Mouse (Mus musculus) lung, embryonic 14.5 days (tissue): ENCODE data around the gene Chrd. TPM values are rescaled to one million over a fixed set of nuclear protein-coding genes. Genes with fewer than 3 reads are reported as not detected.

Experiments
- ATAC-seq: fragments of 200-750 bp; cut with Nextera tagmentation; 2 replicates; pipeline ENCODE4 v1.8.0; 2017; ENCODE audit warnings: mild to moderate bottlenecking, moderate TSS enrichment, moderate library complexity; ENCODE audit not compliant: insufficient read depth
- DNase-seq: peaks from one replicate; pipeline ENCODE4 v3.0.0-alpha.2; 2015
- H3K27ac ChIP-seq: fragments of 300-500 bp; sonication (generic); 2 replicates; pipeline ENCODE4 v1.5.1; 2014; ENCODE audit warnings: low read depth, mild to moderate bottlenecking, moderate library complexity
- H3K27me3 ChIP-seq: fragments of 300-500 bp; sonication (generic); 2 replicates; pipeline ENCODE4 v1.6.1; 2014; ENCODE audit warnings: low read length, control low read depth; ENCODE audit not compliant: insufficient read depth
- H3K36me3 ChIP-seq: fragments of 300-500 bp; sonication (generic); 2 replicates; pipeline ENCODE4 v1.6.1; 2014; ENCODE audit warnings: control low read depth; ENCODE audit not compliant: insufficient read depth
- H3K4me1 ChIP-seq: fragments of 300-500 bp; sonication (generic); 2 replicates; pipeline ENCODE4 v1.6.1; 2014; ENCODE audit warnings: antibody characterized with exemption, control low read depth; ENCODE audit not compliant: insufficient read depth
- H3K4me2 ChIP-seq: fragments of 300-500 bp; sonication (generic); 2 replicates; pipeline ENCODE4 v1.6.1; 2014; ENCODE audit warnings: mild to moderate bottlenecking
- H3K4me3 ChIP-seq: fragments of 300-500 bp; sonication (generic); 2 replicates; pipeline ENCODE4 v1.5.1; 2014; ENCODE audit warnings: low read depth, low read length
- H3K9ac ChIP-seq: fragments of 300-500 bp; sonication (generic); 2 replicates; pipeline ENCODE4 v1.6.1; 2014
- H3K9me3 ChIP-seq: fragments of 300-500 bp; sonication (generic); 2 replicates; pipeline ENCODE4 v1.6.1; 2016; ENCODE audit warnings: low read depth, low read length, control low read depth
- CTCF ChIP-seq: IDR thresholded peaks from 2 replicates; pipeline ENCODE4 v1.5.1; 2016; ENCODE audit warnings: antibody characterized with exemption, low read depth
- WGBS: fragments of 180-500 bp; shearing (Covaris S2); extraction: QIAGEN DNeasy Blood & Tissue Kit; methylation state at CpG from one replicate; pipeline ENCODE4 v1.1.7; 2014; 5-methylcytosine and 5-hydroxymethylcytosine counted together
- polyA plus RNA-seq: library from polyadenylated mRNA; unstranded; fragments of >200 nt; fragmentation: Nextera tagmentation; extraction: Ambion mirVana; gene quantifications from 2 replicates; pipeline ENCODE4 v1.2.1, GENCODE M21; 2014

The Chrd gene
- polyA plus RNA-seq = 3.4 and 4.8 TPM in 2 replicates

DNA sequence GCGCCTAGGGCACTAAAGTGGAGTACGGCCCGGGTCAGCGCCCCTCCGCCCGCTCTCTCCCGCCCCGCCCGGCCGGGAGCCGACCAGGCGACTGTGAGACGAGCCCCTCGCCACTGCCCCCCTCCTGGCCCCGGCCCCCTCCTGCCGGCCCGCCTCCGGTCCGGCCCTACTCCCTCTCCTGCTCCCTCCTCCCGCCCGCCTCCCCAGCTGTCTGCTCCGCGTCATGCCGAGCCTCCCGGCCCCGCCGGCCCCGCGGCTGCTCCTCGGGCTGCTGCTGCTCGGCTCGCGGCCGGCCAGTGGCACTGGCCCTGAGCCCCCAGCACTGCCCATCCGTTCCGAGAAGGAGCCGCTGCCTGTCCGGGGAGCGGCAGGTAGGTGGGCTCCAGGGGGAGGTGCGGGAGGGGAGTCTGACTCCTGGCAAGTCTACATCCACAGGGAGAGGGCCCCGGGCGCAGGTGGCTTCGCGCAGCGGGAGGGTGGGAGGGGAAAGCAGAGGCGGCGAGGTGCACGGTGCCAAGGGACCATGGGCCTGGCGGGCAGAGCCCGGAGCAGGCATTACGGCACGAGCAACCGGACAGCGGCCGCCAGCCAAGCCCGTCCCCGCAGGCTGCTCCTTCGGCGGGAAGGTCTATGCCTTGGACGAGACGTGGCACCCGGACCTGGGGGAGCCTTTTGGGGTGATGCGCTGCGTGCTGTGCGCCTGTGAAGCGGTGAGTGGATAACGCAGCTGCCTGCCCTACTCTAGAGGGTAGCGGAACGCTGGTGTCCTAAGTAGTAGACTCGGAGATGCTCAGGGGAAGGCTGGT lies at the start of gene Chrd:
TSS of gene Chrd (plus strand) at position 203 of the 806 bp plus-strand sequence.
- H3K4me1 ChIP-seq = no peaks in the 10 kb centered on the region
- peak; percentile 90 for ATAC-seq
- peak within 1 kb of the TSS; percentile 73 for H3K27ac ChIP-seq
- H3K4me2 ChIP-seq = peak within 1 kb of the TSS; percentile 97
- H3K9ac ChIP-seq = peak within 1 kb of the TSS; percentile 74
- WGBS = under 1% methylated on average over 55 of the region's 70 CpGs
- peaks cover 31% of the 10 kb centered on the region for H3K27me3 ChIP-seq
- H3K4me3 ChIP-seq = peak within 1 kb of the TSS; percentile 59
- DNase-seq = peak; percentile 77
- H3K9me3 ChIP-seq = no peaks in the 10 kb centered on the region
- no peaks in the 10 kb centered on the region for H3K36me3 ChIP-seq
- TF ChIP-seq CTCF = no peak

- TF ChIP-seq CTCF = no peak
- 83% methylated on average over 3 of the region's 3 CpGs for WGBS
- H3K9me3 ChIP-seq = no peaks in the 10 kb centered on the region
Measured at GRCm38 (mm10) chr16:20690774-20691173, 42.2 kb upstream of the Chrd start.

DNA sequence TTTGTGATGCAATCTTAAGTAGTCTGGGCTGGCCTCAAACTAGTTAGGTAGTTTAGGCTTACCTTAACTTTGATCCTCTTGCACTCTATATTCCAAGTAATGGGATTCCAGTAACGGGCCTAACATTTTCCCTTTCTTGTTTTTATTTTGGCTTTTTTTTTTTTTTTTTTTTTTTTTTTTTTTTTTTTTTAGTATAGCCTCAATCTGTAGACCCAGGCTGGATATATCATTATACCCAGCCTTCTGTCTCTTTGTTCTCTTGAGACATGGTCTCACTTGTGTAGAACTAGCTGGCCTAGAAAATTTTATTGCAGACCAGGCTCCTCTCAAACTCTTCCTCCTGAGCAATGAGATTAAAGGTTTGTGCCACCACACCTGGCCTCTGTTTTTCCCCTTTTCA lies 41.3 kb upstream of the Chrd start:
- no peak for DNase-seq
- H3K4me1 ChIP-seq = 0 out of 2 replicates have a peak, but pooled peaks cover 2% of the 10 kb centered on the region
- no peaks in the 10 kb centered on the region for H3K27me3 ChIP-seq
- no peak overlapping the region for H3K27ac ChIP-seq
- H3K4me2 ChIP-seq = no peak overlapping the region
- H3K36me3 ChIP-seq = peaks cover 62% of the 10 kb centered on the region
- TF ChIP-seq CTCF = no peak
- no peak overlapping the region for H3K4me3 ChIP-seq
- 48% methylated on average over 1 of the region's 1 CpGs for WGBS
- ATAC-seq = no peak
- H3K9me3 ChIP-seq = no peaks in the 10 kb centered on the region
- H3K9ac ChIP-seq = no peak overlapping the region

More at GRCm38 (mm10) chr16:20690774-20691173, 42.2 kb upstream of the Chrd start:
- DNase-seq (no peak), ATAC-seq (no peak)
- Histone ChIP-seq H3K9ac (no peak overlapping the region), H3K4me1 (0 out of 2 replicates have a peak, but pooled peaks cover 2% of the 10 kb centered on the region), H3K27me3 (no peaks in the 10 kb centered on the region), H3K4me2 (no peak overlapping the region), H3K36me3 (peaks cover 71% of the 10 kb centered on the region), H3K4me3 (no peak overlapping the region), H3K27ac (no peak overlapping the region)

GRCm38 (mm10) chr16:20692241-20692965 lies 40.5 kb upstream of the Chrd start:
- Histone ChIP-seq H3K4me1 (0 out of 2 replicates have a peak, but pooled peaks cover 2% of the 10 kb centered on the region), H3K9me3 (no peaks in the 10 kb centered on the region), H3K9ac (no peak overlapping the region), H3K4me3 (peak overlapping the region; percentile 56), H3K27ac (no peak overlapping the region), H3K36me3 (peaks cover 54% of the 10 kb centered on the region), H3K27me3 (no peaks in the 10 kb centered on the region), H3K4me2 (peak overlapping the region; percentile 90; the same call in 1 of the 2 replicates)
- DNase-seq = no peak
- no peak for TF ChIP-seq CTCF
- ATAC-seq = no peak
- 45% methylated on average over 16 of the region's 16 CpGs for WGBS

- H3K9ac ChIP-seq = peak within 1 kb of the TSS; percentile 64
- no peak for TF ChIP-seq CTCF
- peak within 1 kb of the TSS; percentile 56 for H3K4me3 ChIP-seq
- H3K4me1 ChIP-seq = 0 out of 2 replicates have a peak, but pooled peaks cover 2% of the 10 kb centered on the region
- no peaks in the 10 kb centered on the region for H3K9me3 ChIP-seq
- peak within 1 kb of the TSS; percentile 90 for H3K4me2 ChIP-seq
- no peaks in the 10 kb centered on the region for H3K27me3 ChIP-seq
- DNase-seq = peak; percentile 97
- under 1% methylated on average over 37 of the region's 37 CpGs for WGBS
- peak; percentile 94 for ATAC-seq
- peaks cover 46% of the 10 kb centered on the region for H3K36me3 ChIP-seq
- peak within 1 kb of the TSS; percentile 86; the same call in 1 of the 2 replicates for H3K27ac ChIP-seq
Measured at GRCm38 (mm10) chr16:20693111-20693701, 39.7 kb upstream of the Chrd start, which contains the start of gene Fam131a. Gene Fam131a, plus strand, starts transcription at chr16:20693241.

- Histone ChIP-seq H3K9me3 (no peaks in the 10 kb centered on the region), H3K4me2 (no peak overlapping the region; the same call in 1 of the 2 replicates), H3K9ac (no peak overlapping the region), H3K27ac (no peak overlapping the region), H3K27me3 (no peaks in the 10 kb centered on the region), H3K36me3 (peaks cover 31% of the 10 kb centered on the region), H3K4me1 (0 out of 2 replicates have a peak, but pooled peaks cover 2% of the 10 kb centered on the region), H3K4me3 (no peak overlapping the region)
- 75% methylated on average over 8 of the region's 8 CpGs for WGBS
- no peak for TF ChIP-seq CTCF
- peak; percentile 37 for DNase-seq
- no peak for ATAC-seq
Measured at GRCm38 (mm10) chr16:20694781-20695180, 38.1 kb upstream of the Chrd start.
